Comparison of ENCODE assay signal across 10 mouse cellular contexts in genomic region chr4:32518842-32519578, GRCm38 (mm10).
A peak's percentile ranks its signal among the peaks of the same experiment; 100 is the strongest.
DNase-seq lines count a peak whose midpoint lies in the region; ATAC-seq and TF ChIP-seq lines count a peak whose summit lies in the region.
"Had no signal": no experiment of that assay in that cellular context is flagged by ENCODE, and none has a peak within 500 bp of the region (broad histone marks: within the 10 kb centered on the region; RNA-seq: fewer than 3 reads in every experiment).

No protein-coding gene starts in this region.

- H3K27ac ChIP-seq in hindbrain, embryonic 13.5 days = peak overlapping the region; percentile 12; the same call in 1 of the 2 replicates
- no peak overlapping the region for H3K27ac ChIP-seq in hindbrain, embryonic 12.5 days
- no peak overlapping the region for H3K27ac ChIP-seq in midbrain, embryonic 11.5 days (ENCODE audit: low read depth, low read length)
- no peak overlapping the region for H3K27ac ChIP-seq in kidney, embryonic 16.5 days (ENCODE audit: low read length)

- intact Hi-C loops in left cerebral cortex, postnatal 36 days (cut with DNase I) = no loop called here

- no peaks in the 10 kb centered on the region for H3K27me3 ChIP-seq in hindbrain, embryonic 13.5 days
- no peaks in the 10 kb centered on the region for H3K27me3 ChIP-seq in hindbrain, embryonic 12.5 days
- H3K27me3 ChIP-seq in midbrain, embryonic 11.5 days (ENCODE audit: control insufficient read depth, insufficient read depth, low read length) = no peaks in the 10 kb centered on the region
- H3K27me3 ChIP-seq in kidney, embryonic 16.5 days (ENCODE audit: insufficient read depth, low read length) = no peaks in the 10 kb centered on the region

- H3K9ac ChIP-seq in hindbrain, embryonic 13.5 days = no peak overlapping the region
- H3K9ac ChIP-seq in hindbrain, embryonic 12.5 days = no peak overlapping the region
- H3K9ac ChIP-seq in midbrain, embryonic 11.5 days (ENCODE audit: low read length) = no peak overlapping the region
- no peak overlapping the region for H3K9ac ChIP-seq in kidney, embryonic 16.5 days (replicated peaks; ENCODE audit: low read length)

- peaks cover 59% of the 10 kb centered on the region for H3K4me1 ChIP-seq in hindbrain, embryonic 13.5 days (replicated peaks)
- peaks cover 54% of the 10 kb centered on the region for H3K4me1 ChIP-seq in hindbrain, embryonic 12.5 days
- peaks cover 34% of the 10 kb centered on the region for H3K4me1 ChIP-seq in midbrain, embryonic 11.5 days (ENCODE audit: control insufficient read depth, insufficient read depth, low read length)
- peaks cover 32% of the 10 kb centered on the region for H3K4me1 ChIP-seq in kidney, embryonic 16.5 days (ENCODE audit: insufficient read depth, low read length)

- H3K9me3 ChIP-seq in hindbrain, embryonic 13.5 days = no peaks in the 10 kb centered on the region
- no peaks in the 10 kb centered on the region for H3K9me3 ChIP-seq in hindbrain, embryonic 12.5 days (replicated peaks)
- no peaks in the 10 kb centered on the region for H3K9me3 ChIP-seq in midbrain, embryonic 11.5 days (ENCODE audit: control insufficient read depth, low read length)
- no peaks in the 10 kb centered on the region for H3K9me3 ChIP-seq in kidney, embryonic 16.5 days (ENCODE audit: low read length)

- no peak for TF ChIP-seq CTCF in brain, embryonic 14.5 days (IDR thresholded peaks at IDR 0.05; ENCODE audit: borderline replicate concordance, extremely low read depth, insufficient read depth, insufficient read length)

- peak; percentile 85 for DNase-seq in brain, embryonic 14.5 days (ENCODE audit: low read depth)
- peak; percentile 43 for DNase-seq in heart, postnatal 4 days
- peak; percentile 83 for DNase-seq in midbrain, embryonic 11.5 days (ENCODE audit: low spot score, missing footprints)
- no peak for DNase-seq in left cerebral cortex, postnatal 36 days (ENCODE audit: low spot score in 2 of 2)
- DNase-seq: cerebellum, adult 9-10 months; kidney, adult 8-10 months had no signal

- ATAC-seq in hindbrain, embryonic 13.5 days (ENCODE audit: low FRiP score) = peak; percentile 31; the same call in 1 of the 2 replicates
- no peak for ATAC-seq in hindbrain, embryonic 12.5 days (ENCODE audit: low FRiP score)
- ATAC-seq in midbrain, embryonic 11.5 days (ENCODE audit: low FRiP score) = no peak
- ATAC-seq in kidney, embryonic 16.5 days (ENCODE audit: low FRiP score, low TSS enrichment) = no peak

- H3K4me2 ChIP-seq in hindbrain, embryonic 13.5 days = no peak overlapping the region
- no peak overlapping the region for H3K4me2 ChIP-seq in hindbrain, embryonic 12.5 days (replicated peaks)
- no peak overlapping the region for H3K4me2 ChIP-seq in midbrain, embryonic 11.5 days
- H3K4me2 ChIP-seq in kidney, embryonic 16.5 days (replicated peaks; ENCODE audit: low read depth, low read length) = no peak overlapping the region

- 51% methylated on average over 6 of the region's 6 CpGs for WGBS in hindbrain, embryonic 13.5 days
- 56% methylated on average over 6 of the region's 6 CpGs for WGBS in hindbrain, embryonic 12.5 days
- 52% methylated on average over 6 of the region's 6 CpGs for WGBS in midbrain, embryonic 11.5 days
- WGBS in kidney, embryonic 16.5 days = 71% methylated on average over 6 of the region's 6 CpGs

- TF ChIP-seq POLR2A in brain, embryonic 14.5 days (IDR thresholded peaks at IDR 0.05; ENCODE audit: borderline replicate concordance, extremely low read depth, insufficient read depth, insufficient read length, poor library complexity, severe bottlenecking) = no peak

- H3K36me3 ChIP-seq in hindbrain, embryonic 13.5 days = no peaks in the 10 kb centered on the region
- H3K36me3 ChIP-seq in hindbrain, embryonic 12.5 days = no peaks in the 10 kb centered on the region
- no peaks in the 10 kb centered on the region for H3K36me3 ChIP-seq in midbrain, embryonic 11.5 days (ENCODE audit: control insufficient read depth, insufficient read depth, low read length)
- H3K36me3 ChIP-seq in kidney, embryonic 16.5 days (ENCODE audit: insufficient read depth, low read length) = no peaks in the 10 kb centered on the region

- H3K4me3 ChIP-seq in hindbrain, embryonic 13.5 days = no peak overlapping the region
- no peak overlapping the region for H3K4me3 ChIP-seq in hindbrain, embryonic 12.5 days
- no peak overlapping the region for H3K4me3 ChIP-seq in midbrain, embryonic 11.5 days (ENCODE audit: low read depth, low read length)
- no peak overlapping the region for H3K4me3 ChIP-seq in kidney, embryonic 16.5 days (ENCODE audit: low read length)
- H3K4me3 ChIP-seq: erythroblast, embryonic 14.5 days had no signal

Comparison
In these comparisons a context has a peak if more than half of its experiments do, and no peak if none do; other contexts are left out.
1. DNase-seq: peak in brain, embryonic 14.5 days (single experiment), heart, postnatal 4 days (single experiment) and midbrain, embryonic 11.5 days (single experiment); none in left cerebral cortex, postnatal 36 days (0 of 2).